Mouse (Mus musculus) megakaryocyte progenitor cell, adult 5-6 weeks (primary cell): ENCODE measurements around the gene Lrriq3. TPM values are rescaled to one million over a fixed set of nuclear protein-coding genes. Genes with fewer than 3 reads are reported as not detected.

Experiments used
- ATAC-seq: replicated peaks from 2 replicates; pipeline ENCODE4 v1.8.0; 2016; ENCODE audit warnings: mild to moderate bottlenecking, moderate TSS enrichment, inconsistent platforms; ENCODE audit not compliant: poor library complexity
- total RNA-seq, 2 experiments: library from RNA; stranded (forward) in 1 of 2; stranded (reverse) in 1 of 2; fragments of 157-497, 149-512 nt in 1 of 2; fragments of 200-1000 nt in 1 of 2; gene quantifications; 2 replicates each; pipeline versions ENCODE4 v1.2.3 to v1.2.4; 2015 to 2017

Gene Lrriq3
- total RNA-seq (2015) (0.12 TPM in 1 of 2 replicates, not detected in the other), total RNA-seq (2017) (0.44 TPM in 1 of 2 replicates, not detected in the other)

GRCm38 (mm10) chr3:155093116-155093956, at the start of gene Lrriq3, which contains the start of gene Fpgt:
Gene Lrriq3 (plus strand): TSS chr3:155093434.
Gene Fpgt (minus strand): TSS chr3:155093403.
- ATAC-seq = peak; percentile 94

- no peak for ATAC-seq
These were observed 41.2 kb upstream of the Lrriq3 start for GRCm38 (mm10) chr3:155052021-155052420.

GRCm38 (mm10) chr3:155053189-155053588, 40.0 kb upstream of the Lrriq3 start:
- no peak for ATAC-seq

- no peak for ATAC-seq
These were observed 37.9 kb upstream of the Lrriq3 start, which contains the start of gene Tnni3k for GRCm38 (mm10) chr3:155055231-155055916. Gene Tnni3k (minus strand): TSS chr3:155055407.

GRCm38 (mm10) chr3:155056606-155057005, 36.6 kb upstream of the Lrriq3 start:
- no peak for ATAC-seq

GRCm38 (mm10) chr3:155057566-155057965, 35.7 kb upstream of the Lrriq3 start:
- ATAC-seq = no peak

- no peak for ATAC-seq
These were observed 34.3 kb upstream of the Lrriq3 start for GRCm38 (mm10) chr3:155058800-155059448.

GRCm38 (mm10) chr3:155059449-155059822, 33.8 kb upstream of the Lrriq3 start:
- ATAC-seq = no peak

- ATAC-seq = no peak
These were observed 15.3 kb upstream of the Lrriq3 start for GRCm38 (mm10) chr3:155077908-155078307.

GRCm38 (mm10) chr3:155092081-155092480, 1.2 kb upstream of the Lrriq3 start:
- no peak for ATAC-seq

- no peak for ATAC-seq
These were observed 6.0 kb downstream of the Lrriq3 start for GRCm38 (mm10) chr3:155099266-155099665.

GRCm38 (mm10) chr3:155105957-155106356, 12.7 kb downstream of the Lrriq3 start:
- ATAC-seq = no peak

GRCm38 (mm10) chr3:155137737-155138136, 44.5 kb downstream of the Lrriq3 start:
- no peak for ATAC-seq

- ATAC-seq = no peak
These were observed 47.8 kb downstream of the Lrriq3 start for GRCm38 (mm10) chr3:155141047-155141446.

GRCm38 (mm10) chr3:155144368-155144767, 51.1 kb downstream of the Lrriq3 start:
- no peak for ATAC-seq

GRCm38 (mm10) chr3:155161842-155162241, 68.6 kb downstream of the Lrriq3 start:
- no peak for ATAC-seq

- no peak for ATAC-seq
These were observed 87.2 kb downstream of the Lrriq3 start for GRCm38 (mm10) chr3:155180303-155180902.

- ATAC-seq = no peak
These were observed 93.2 kb downstream of the Lrriq3 start for GRCm38 (mm10) chr3:155186456-155186855.

GRCm38 (mm10) chr3:155188857-155189256, 95.6 kb downstream of the Lrriq3 start:
- ATAC-seq = no peak

- peak; percentile 75 for ATAC-seq
These were observed 141.7 kb downstream of the Lrriq3 start for GRCm38 (mm10) chr3:155234919-155235318.

- ATAC-seq = no peak
These were observed 142.3 kb downstream of the Lrriq3 start for GRCm38 (mm10) chr3:155235502-155235901.
